ENCODE assay signal across 9 mouse cellular contexts in the genomic region with DNA sequence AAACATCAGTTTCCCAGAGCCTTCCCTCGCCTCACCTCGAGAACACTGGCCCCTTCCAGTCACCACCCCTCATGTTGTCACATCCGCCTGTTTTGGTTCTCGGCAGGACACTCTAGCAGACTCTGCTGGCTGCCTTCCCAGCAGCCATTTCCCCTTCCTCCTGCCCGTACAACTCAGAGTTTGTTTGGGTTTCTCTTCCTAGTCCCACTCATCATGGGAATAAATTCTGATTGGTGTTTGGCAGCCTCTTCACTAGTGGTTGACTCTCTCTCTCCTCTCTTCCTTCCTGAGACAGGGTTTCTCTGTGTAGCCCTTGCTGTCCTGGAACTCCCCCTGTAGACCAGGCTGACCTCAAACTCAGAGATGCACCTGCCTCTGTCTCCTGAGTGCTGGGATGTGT. TPM values are rescaled to one million over a fixed set of nuclear protein-coding genes. Genes with fewer than 3 reads are reported as not detected.
DNase-seq lines count a peak whose midpoint lies in the region; ATAC-seq and TF ChIP-seq lines count a peak whose summit lies in the region.
"Had no signal": no experiment of that assay in that cellular context is flagged by ENCODE, and none has a peak within 500 bp of the region (broad histone marks: within the 10 kb centered on the region; RNA-seq: fewer than 3 reads in every experiment).

No protein-coding gene starts in this region.

- ATAC-seq in forebrain, embryonic 14.5 days = no peak
- ATAC-seq in forebrain, embryonic 15.5 days (replicated peaks) = no peak
- ATAC-seq in lung, embryonic 14.5 days (ENCODE audit: insufficient read depth) = peak; percentile 87
- no peak for ATAC-seq in forebrain, embryonic 16.5 days

- peak; percentile 22; the same call in 1 of the 2 replicates for TF ChIP-seq CTCF in lung, embryonic 14.5 days (IDR thresholded peaks at IDR 0.05; ENCODE audit: low read depth)

- DNase-seq in forebrain, embryonic 14.5 days (ENCODE audit: low spot score) = peak; percentile 42
- peak; percentile 45 for DNase-seq in R1 (ENCODE audit: low read depth, low spot score)
- peak; percentile 80 to 92 for DNase-seq in heart, adult 18-20 months
- DNase-seq in kidney, adult 8-10 months = peak; percentile 69 to 81
- DNase-seq in lung, embryonic 14.5 days = peak; percentile 93
- DNase-seq in spleen, adult 12 weeks (ENCODE audit: low spot score) = peak; percentile 37

- no peaks in the 10 kb centered on the region for H3K36me3 ChIP-seq in forebrain, embryonic 14.5 days (ENCODE audit: control insufficient read depth, insufficient read depth, low read length)
- no peaks in the 10 kb centered on the region for H3K36me3 ChIP-seq in forebrain, embryonic 15.5 days
- no peaks in the 10 kb centered on the region for H3K36me3 ChIP-seq in lung, embryonic 14.5 days (ENCODE audit: insufficient read depth)
- no peaks in the 10 kb centered on the region for H3K36me3 ChIP-seq in forebrain, embryonic 16.5 days (ENCODE audit: control insufficient read depth, insufficient read depth)

- no peak overlapping the region for H3K4me2 ChIP-seq in forebrain, embryonic 14.5 days (ENCODE audit: low read length)
- no peak overlapping the region for H3K4me2 ChIP-seq in forebrain, embryonic 15.5 days (replicated peaks)
- peak overlapping the region; percentile 24; the same call in 1 of the 2 replicates for H3K4me2 ChIP-seq in lung, embryonic 14.5 days
- no peak overlapping the region for H3K4me2 ChIP-seq in forebrain, embryonic 16.5 days (ENCODE audit: low read length)

- no peaks in the 10 kb centered on the region for H3K27me3 ChIP-seq in forebrain, embryonic 14.5 days (replicated peaks; ENCODE audit: control insufficient read depth, insufficient read depth, low read length)
- no peaks in the 10 kb centered on the region for H3K27me3 ChIP-seq in forebrain, embryonic 15.5 days
- no peaks in the 10 kb centered on the region for H3K27me3 ChIP-seq in lung, embryonic 14.5 days (ENCODE audit: insufficient read depth, low read length)
- H3K27me3 ChIP-seq in forebrain, embryonic 16.5 days (replicated peaks; ENCODE audit: control insufficient read depth, insufficient read depth, low read length) = no peaks in the 10 kb centered on the region

- H3K9ac ChIP-seq in forebrain, embryonic 14.5 days (ENCODE audit: low read length) = no peak overlapping the region
- no peak overlapping the region for H3K9ac ChIP-seq in forebrain, embryonic 15.5 days (replicated peaks)
- H3K9ac ChIP-seq in lung, embryonic 14.5 days = no peak overlapping the region
- no peak overlapping the region for H3K9ac ChIP-seq in forebrain, embryonic 16.5 days (replicated peaks; ENCODE audit: low read depth, low read length)

- H3K4me1 ChIP-seq in forebrain, embryonic 14.5 days (ENCODE audit: control insufficient read depth, insufficient read depth, low read length) = no peaks in the 10 kb centered on the region
- no peaks in the 10 kb centered on the region for H3K4me1 ChIP-seq in forebrain, embryonic 15.5 days
- H3K4me1 ChIP-seq in lung, embryonic 14.5 days (ENCODE audit: insufficient read depth) = no peaks in the 10 kb centered on the region
- H3K4me1 ChIP-seq in forebrain, embryonic 16.5 days (replicated peaks; ENCODE audit: control insufficient read depth, insufficient read depth, low read length) = no peaks in the 10 kb centered on the region

- H3K27ac ChIP-seq in forebrain, embryonic 14.5 days (ENCODE audit: low read depth, low read length) = no peak overlapping the region
- H3K27ac ChIP-seq in forebrain, embryonic 15.5 days (replicated peaks) = no peak overlapping the region
- H3K27ac ChIP-seq in lung, embryonic 14.5 days (ENCODE audit: low read depth) = peak overlapping the region; percentile 39; the same call in 1 of the 2 replicates
- no peak overlapping the region for H3K27ac ChIP-seq in forebrain, embryonic 16.5 days (ENCODE audit: low read length)

- WGBS in forebrain, embryonic 14.5 days = 35% methylated on average over 5 of the region's 5 CpGs
- 26% methylated on average over 5 of the region's 5 CpGs for WGBS in forebrain, embryonic 15.5 days
- 5% methylated on average over 5 of the region's 5 CpGs for WGBS in lung, embryonic 14.5 days
- WGBS in forebrain, embryonic 16.5 days = 24% methylated on average over 5 of the region's 5 CpGs

- no peaks in the 10 kb centered on the region for H3K9me3 ChIP-seq in forebrain, embryonic 14.5 days (replicated peaks; ENCODE audit: control insufficient read depth, low read length)
- no peaks in the 10 kb centered on the region for H3K9me3 ChIP-seq in forebrain, embryonic 15.5 days
- no peaks in the 10 kb centered on the region for H3K9me3 ChIP-seq in lung, embryonic 14.5 days (ENCODE audit: low read depth, low read length)
- H3K9me3 ChIP-seq in forebrain, embryonic 16.5 days (ENCODE audit: control insufficient read depth, low read length) = no peaks in the 10 kb centered on the region

- no peak overlapping the region for H3K4me3 ChIP-seq in forebrain, embryonic 14.5 days (ENCODE audit: low read depth, low read length)
- H3K4me3 ChIP-seq in forebrain, embryonic 15.5 days = no peak overlapping the region
- H3K4me3 ChIP-seq in lung, embryonic 14.5 days (ENCODE audit: low read depth, low read length) = no peak overlapping the region
- no peak overlapping the region for H3K4me3 ChIP-seq in forebrain, embryonic 16.5 days (replicated peaks; ENCODE audit: low read length)
- H3K4me3 ChIP-seq: myocyte had no signal

RNA-seq across cellular contexts. Expression of a gene that starts 32.6 kb away (rescaled TPM):
- polyA plus RNA-seq in forebrain, embryonic 14.5 days (2014; fragmentation: Nextera tagmentation; extraction: Ambion mirVana) = 57.3 and 71.4 TPM in 2 replicates
- 65.7 and 68.5 TPM in 2 replicates for polyA plus RNA-seq in forebrain, embryonic 15.5 days (2015; fragmentation: Nextera tagmentation; extraction: Ambion mirVana)
- 10 to 100 TPM; 56.8 to 63.6 TPM for total RNA-seq in heart, adult 18-20 months (2021)
- 42.3 and 45.8 TPM in 2 replicates for polyA plus RNA-seq in lung, embryonic 14.5 days (2014; fragmentation: Nextera tagmentation; extraction: Ambion mirVana)
- 65.9 and 69.4 TPM in 2 replicates for polyA plus RNA-seq in forebrain, embryonic 16.5 days (2015; fragmentation: Nextera tagmentation; extraction: Ambion mirVana)

RNA-seq across cellular contexts. Expression of a gene that starts 53.9 kb away (rescaled TPM):
- polyA plus RNA-seq in forebrain, embryonic 14.5 days (2014; fragmentation: Nextera tagmentation; extraction: Ambion mirVana) = 79.2 and 82.8 TPM in 2 replicates
- polyA plus RNA-seq in forebrain, embryonic 15.5 days (2015; fragmentation: Nextera tagmentation; extraction: Ambion mirVana) = 71.3 and 74.2 TPM in 2 replicates
- total RNA-seq in heart, adult 18-20 months (2021) = 10 to 100 TPM; 14.8 to 19.3 TPM
- polyA plus RNA-seq in lung, embryonic 14.5 days (2014; fragmentation: Nextera tagmentation; extraction: Ambion mirVana) = 66.8 and 66.9 TPM in 2 replicates
- polyA plus RNA-seq in forebrain, embryonic 16.5 days (2015; fragmentation: Nextera tagmentation; extraction: Ambion mirVana) = 72.6 and 79.0 TPM in 2 replicates

Comparison
In these comparisons a context has a peak if more than half of its experiments do, and no peak if none do; other contexts are left out.
1. DNase-seq: peak in every context shown above with its lines; median percentile 93 in lung, embryonic 14.5 days; 86 in heart, adult 18-20 months; 75 in kidney, adult 8-10 months; 45 in R1; 42 in forebrain, embryonic 14.5 days; 37 in spleen, adult 12 weeks.